Mouse (Mus musculus) effector memory CD4-positive, alpha-beta T cell, adult 7 months (primary cell): ENCODE results near the gene B230307C23Rik. TPM values are rescaled to one million over a fixed set of nuclear protein-coding genes. Genes with fewer than 3 reads are reported as not detected.

Source experiments
- polyA plus RNA-seq: library from polyadenylated mRNA; unstranded; fragments of 100-300 nt; shearing (Covaris generic); gene quantifications from one replicate; pipeline ENCODE4 v1.2.1, GENCODE M21; 2017

B230307C23Rik gene
- 32.0 TPM for polyA plus RNA-seq

DNA sequence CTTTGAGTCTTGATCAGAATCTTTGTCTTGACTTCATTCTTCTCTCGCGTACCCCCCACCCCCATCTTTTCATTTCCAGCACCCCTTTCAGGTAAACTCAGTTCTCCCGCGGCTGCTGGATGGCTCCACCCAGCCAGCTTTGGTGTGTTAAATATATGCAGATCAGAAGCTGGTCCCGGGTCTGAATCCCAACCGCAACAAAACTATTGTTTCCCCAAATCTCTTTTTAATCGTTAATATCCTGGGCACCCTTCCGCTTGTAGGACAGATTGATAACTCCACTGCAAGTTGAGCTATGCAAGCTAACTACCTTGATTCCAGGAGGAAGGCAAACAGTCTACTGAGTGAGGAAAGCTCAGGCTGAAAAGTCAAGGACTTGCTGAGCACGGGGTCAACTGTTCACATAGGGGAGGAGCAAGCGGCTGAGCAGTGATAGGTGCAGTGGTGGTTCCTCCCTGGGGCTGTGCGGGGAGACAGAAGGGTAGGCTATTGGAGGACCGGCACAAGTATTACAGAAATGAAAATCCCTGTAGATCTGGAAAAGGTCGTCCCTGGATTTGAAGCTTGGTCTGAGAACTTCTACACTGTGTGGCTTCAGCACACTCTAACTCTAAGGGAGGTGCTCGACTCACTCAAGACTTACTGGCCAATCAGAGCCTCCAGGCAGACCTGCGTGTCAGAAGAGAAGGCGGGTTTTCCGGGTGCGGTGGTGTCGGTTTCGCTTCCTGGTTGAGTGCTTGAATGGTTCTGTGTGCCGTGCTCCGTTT lies at the start of gene B230307C23Rik:
Gene B230307C23Rik (plus strand): TSS at position 700 of the 767 bp plus-strand sequence.

GRCm38 (mm10) chr16:97962151-97962948 lies 34.8 kb upstream of the B230307C23Rik start, which contains the start of the genes C2cd2 and Zbtb21:
TSS of gene C2cd2 (minus strand) at chr16:97962598.
TSS of gene Zbtb21 (minus strand) at chr16:97962622.

Other genes with a start within 250 kb of the B230307C23Rik start
- 0.94 TPM for gene Ripk4, start 233.5 kb upstream of the B230307C23Rik start, polyA plus RNA-seq
- gene Prdm15, start 145.5 kb upstream of the B230307C23Rik start, polyA plus RNA-seq, result 22.0 TPM
- 5.2 TPM for gene C2cd2, start 34.7 kb upstream of the B230307C23Rik start, polyA plus RNA-seq
- gene Zbtb21, start 34.7 kb upstream of the B230307C23Rik start, polyA plus RNA-seq, result 79.5 TPM
- gene A630089N07Rik, start 85.1 kb downstream of the B230307C23Rik start, polyA plus RNA-seq, result 3.9 TPM